Mouse (Mus musculus) large intestine, adult 2 months (tissue): ENCODE measurements around the gene Ccnt1. TPM values are rescaled to one million over a fixed set of nuclear protein-coding genes. Genes with fewer than 3 reads are reported as not detected.

Source experiments
- DNase-seq: peaks from one replicate; pipeline ENCODE4 v3.0.0-alpha.2; 2012; ENCODE audit warnings: low read depth, low spot score
- WGBS: fragments of 180-500 bp; shearing (Covaris S2); methylation state at CpG from one replicate; pipeline ENCODE4 v1.1.7; 2018; 5-methylcytosine and 5-hydroxymethylcytosine counted together
- polyA plus RNA-seq: library from polyadenylated mRNA; depleted of rRNA; stranded (reverse); fragments of >200 nt; gene quantifications from 2 replicates; pipeline ENCODE4 v1.2.3, GENCODE M21; 2012; rRNA removed

Gene Ccnt1
- polyA plus RNA-seq: 6.7 and 11.6 TPM in 2 replicates

DNA sequence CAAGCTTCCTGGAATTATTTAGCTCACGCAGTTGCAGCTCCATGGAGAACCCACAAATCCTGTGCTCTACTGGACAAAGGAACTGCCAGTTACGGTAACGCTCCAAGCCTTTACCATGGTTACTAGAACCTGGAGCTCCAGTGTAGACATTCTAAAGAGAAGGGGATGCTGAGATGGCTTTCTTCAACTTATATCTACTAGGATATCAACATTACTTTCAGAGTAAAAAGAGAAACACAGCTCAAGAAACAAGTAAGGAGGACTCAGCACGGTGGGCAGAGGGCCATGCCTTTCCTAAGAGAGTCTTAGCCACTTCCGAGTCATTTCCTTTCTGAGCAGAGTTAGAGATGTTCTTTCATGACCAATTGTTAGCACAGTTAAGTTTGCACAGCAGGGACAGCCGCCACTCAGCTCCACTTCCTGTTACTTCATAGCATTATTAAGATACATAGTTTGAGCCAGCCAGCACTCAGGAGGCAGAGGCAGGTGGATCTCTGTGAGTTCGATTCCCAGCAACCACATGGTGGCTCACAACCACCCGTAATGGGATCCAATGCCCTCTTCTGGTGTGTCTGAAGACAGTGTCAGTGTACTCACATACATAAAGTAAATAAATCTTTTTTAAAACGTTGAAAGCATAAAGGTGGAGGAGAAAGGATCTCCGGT, at the start of gene Ccnt1, which contains the start of gene 4930415O20Rik:
Gene Ccnt1 (minus strand): TSS at position 51 of the 666 bp plus-strand sequence.
Gene 4930415O20Rik (plus strand): TSS at position 132 of the 666 bp plus-strand sequence.
- DNase-seq: no peak
- WGBS: 72% methylated on average over 10 of the region's 10 CpGs

DNA sequence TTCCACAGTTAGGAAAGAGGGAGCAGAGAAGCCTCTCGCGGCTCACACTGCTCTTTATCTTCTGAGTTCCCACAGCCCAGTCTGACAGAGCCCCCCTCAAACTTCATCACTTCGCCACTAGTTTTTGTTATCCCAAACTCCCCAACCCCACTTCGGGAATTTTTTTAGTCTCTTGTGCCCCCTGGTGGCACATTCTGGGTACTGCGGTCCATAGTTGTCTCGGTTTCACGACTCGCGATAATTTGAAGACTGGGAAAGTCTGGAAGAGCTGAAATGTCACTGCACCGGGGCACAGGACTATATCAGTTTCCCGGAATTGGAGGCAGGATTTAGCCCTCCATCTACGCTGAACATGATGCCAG, 46.4 kb upstream of the Ccnt1 start:
- WGBS: under 1% methylated on average over 12 of the region's 12 CpGs
- DNase-seq: no peak

DNA sequence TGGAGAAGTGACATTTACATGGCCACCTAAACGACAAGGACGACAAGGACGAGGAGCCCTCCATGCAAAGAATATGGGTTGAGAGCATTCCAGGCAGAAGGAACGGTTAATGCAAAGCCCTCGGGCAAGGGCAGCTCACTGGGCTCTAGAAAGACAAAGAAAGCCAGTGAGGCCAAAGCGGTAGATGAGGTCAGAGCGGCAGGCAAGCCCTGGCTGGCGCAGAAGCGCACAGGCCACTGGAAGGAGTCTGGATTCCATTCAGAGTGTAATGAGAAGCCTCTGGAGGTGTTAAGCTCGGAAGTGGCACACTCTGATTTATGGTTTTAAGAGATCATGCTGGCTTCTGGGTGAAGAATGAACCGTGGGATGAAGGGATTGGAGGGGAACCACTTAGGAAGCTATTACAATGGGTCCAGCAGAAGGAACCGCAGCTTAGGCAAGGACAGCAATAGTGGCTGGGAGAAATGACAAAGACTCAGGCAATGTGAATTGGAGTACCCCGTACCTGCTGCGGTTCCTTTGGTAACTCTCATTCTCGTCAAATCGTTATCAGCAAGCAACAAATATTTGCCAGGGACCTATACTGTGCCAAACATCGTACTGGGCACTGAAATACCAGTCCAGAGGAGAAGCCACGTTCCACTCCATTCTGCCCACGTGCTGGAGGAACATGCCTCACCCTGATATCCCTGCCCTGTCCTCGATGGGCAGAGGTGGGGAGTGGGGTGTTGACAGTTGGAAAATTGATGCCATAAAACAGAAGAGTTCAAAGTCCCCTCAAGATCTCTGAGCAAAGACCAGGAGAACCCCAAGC, 45.8 kb upstream of the Ccnt1 start:
- DNase-seq: no peak
- WGBS: 22% methylated on average over 20 of the region's 20 CpGs

- 40% methylated on average over 6 of the region's 6 CpGs for WGBS
- DNase-seq: no peak
Measured at GRCm38 (mm10) chr15:98615751-98616150, 45.0 kb upstream of the Ccnt1 start.

DNA sequence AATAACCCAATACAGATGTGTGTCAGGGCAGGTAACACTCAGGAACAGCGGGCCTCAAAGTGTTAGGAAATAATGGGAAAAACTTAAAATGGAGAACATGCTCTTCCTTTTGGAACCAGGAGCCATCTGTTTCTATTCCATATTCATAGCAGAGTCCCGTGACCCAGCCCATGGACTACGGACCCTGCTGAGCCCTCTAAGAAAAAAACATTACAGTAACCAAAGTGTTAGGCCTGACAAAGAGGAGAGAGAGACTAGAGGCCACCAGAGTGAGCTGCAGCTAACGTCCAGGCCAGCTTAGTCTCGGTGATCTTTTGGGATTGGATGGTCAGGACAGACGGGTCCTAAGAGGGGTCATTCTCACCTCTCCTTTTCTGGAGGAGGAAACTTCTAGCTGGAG, 44.2 kb upstream of the Ccnt1 start:
- WGBS: 26% methylated on average over 6 of the region's 6 CpGs
- DNase-seq: no peak

GRCm38 (mm10) chr15:98614551-98614950, 43.8 kb upstream of the Ccnt1 start:
- WGBS: 18% methylated on average over 9 of the region's 9 CpGs
- no peak for DNase-seq

DNA sequence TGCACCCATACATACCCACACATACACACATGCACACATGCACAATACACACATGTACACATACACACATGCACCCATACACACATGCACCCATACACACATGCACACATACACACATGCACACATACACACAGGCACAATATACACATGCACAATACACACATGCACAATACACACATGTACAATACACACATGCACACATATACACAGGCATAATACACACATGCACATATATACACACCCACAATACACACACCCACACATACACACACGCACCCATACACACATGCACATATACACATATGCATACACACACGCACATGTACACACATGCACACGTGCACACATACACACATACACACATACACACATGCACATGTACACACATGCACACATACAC, 41.5 kb upstream of the Ccnt1 start:
- no peak for DNase-seq
- WGBS: 97% methylated on average over 3 of the region's 3 CpGs

- DNase-seq: no peak
- WGBS: 9% methylated on average over 12 of the region's 12 CpGs
Measured at GRCm38 (mm10) chr15:98610131-98610633, 39.5 kb upstream of the Ccnt1 start.

DNA sequence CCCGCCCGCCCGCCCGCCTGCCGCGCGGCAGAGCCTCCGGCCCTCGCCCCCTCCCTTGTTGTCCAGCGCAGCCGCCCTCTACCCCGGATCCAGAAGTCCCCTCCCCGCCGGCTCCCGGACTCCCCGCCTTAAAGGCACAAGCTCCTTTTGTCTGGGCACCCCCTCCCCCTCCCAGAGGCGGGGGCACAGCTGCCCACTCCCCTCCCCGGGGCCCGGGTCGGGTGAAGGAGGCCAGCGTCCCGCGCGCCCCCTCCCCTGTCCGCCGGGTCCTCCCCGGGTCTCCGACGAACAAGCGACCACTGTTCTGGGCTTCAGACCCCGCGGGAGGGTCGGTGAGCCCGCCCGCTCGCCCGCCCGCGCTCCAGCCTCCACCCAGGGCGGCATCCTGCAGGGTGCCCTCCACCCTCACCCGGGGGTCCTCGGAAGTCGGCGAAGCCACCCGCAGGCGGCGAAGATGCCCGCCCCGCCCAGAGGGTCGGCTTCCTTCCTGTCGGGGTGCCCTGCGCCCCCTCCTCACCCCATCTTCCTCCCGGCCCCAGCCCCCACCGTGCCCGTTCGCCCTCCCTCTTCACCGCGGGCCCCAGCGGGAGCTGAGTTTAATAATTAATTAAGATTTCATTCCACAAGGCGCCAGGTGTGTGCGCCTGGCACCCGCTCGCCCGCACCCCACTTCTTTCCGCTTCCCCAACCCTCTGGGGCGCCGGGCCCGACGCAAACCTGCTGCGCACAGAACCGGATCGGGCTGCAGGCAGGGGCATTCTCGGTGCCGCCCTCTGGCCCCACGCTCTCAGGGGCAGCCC, 38.8 kb upstream of the Ccnt1 start, which contains the start of gene Adcy6:
Gene Adcy6 (minus strand): TSS at position 746 of the 800 bp plus-strand sequence.
- 2% methylated on average over 64 of the region's 75 CpGs for WGBS
- DNase-seq: no peak

DNA sequence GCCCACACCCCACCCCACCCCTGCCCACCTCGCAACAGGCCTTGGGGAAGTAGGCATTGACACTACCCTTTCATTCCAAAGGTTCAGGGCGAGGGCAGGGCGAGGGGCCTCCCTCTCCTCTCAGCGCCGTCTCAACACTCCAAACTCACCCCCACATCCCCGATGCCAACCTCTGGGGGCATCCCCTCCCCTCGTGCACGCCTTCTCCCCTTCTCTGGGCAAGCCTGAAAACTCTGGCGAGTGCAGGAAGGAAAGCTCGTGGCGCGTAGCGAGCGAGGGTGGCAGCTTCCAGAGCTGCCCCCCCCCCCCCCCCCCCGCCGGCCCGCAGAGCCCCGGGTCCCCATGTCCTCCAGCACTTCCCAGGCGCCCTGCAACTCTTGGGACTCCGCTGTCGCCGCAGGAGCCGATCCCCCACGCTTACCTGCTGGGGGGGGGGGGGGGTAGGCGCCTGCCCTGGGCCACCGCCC, 38.1 kb upstream of the Ccnt1 start:
- DNase-seq: no peak
- WGBS: 2% methylated on average over 11 of the region's 26 CpGs

DNA sequence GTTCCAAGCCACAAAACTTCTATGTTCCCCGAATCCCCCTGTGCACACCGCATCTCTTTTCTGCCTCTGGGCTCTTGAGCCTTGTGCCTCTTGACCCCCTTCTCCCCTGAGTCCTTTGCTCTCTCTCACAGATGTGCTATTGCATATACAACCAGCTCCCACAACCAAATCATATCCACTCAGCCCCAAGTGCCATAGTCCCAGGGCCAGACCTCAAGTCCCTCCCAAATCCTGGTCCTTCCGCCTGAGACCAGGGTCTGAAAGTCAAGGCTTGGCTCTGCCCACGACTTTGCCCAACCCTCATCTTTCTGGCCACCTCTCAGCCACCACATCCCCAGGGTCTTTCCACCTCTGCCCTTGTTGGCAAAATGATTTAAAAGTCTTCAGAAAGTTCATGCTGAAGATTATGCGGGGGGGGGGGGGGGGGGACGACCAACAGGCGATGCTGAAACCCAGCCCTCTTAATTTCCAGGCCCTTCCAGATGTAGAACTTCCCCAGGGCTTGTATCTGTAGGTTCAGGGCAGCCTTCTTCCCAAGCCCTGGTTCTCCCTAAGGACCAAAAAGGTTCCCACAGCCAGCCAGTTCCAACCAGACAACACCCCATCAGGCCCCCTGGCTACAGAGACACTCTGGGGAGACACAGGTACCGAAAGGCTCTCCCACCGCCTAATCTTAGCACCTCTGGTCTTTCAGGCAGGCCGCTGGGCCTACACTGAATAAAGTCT, 37.5 kb upstream of the Ccnt1 start:
- 5% methylated on average over 10 of the region's 10 CpGs for WGBS
- DNase-seq: no peak

DNA sequence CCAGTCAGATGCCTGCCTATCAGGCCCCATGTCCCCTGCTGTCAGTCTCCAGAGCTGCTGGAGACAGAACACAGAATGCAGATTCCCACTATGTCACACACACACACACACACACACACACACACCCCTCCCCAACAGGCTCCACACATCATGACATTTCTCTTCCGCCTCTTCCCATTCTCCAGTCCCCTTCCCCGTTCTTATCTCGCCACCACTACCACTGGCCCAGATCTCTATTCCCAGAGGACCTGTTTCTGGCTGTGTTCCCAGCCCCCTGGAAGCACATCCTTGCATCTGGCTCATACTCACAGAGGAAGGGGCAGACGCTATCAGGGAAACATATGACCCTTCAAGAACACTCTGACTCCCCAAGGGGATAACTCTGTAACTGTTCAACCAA, 36.8 kb upstream of the Ccnt1 start:
- WGBS: 8% methylated on average over 4 of the region's 4 CpGs
- no peak for DNase-seq

DNA sequence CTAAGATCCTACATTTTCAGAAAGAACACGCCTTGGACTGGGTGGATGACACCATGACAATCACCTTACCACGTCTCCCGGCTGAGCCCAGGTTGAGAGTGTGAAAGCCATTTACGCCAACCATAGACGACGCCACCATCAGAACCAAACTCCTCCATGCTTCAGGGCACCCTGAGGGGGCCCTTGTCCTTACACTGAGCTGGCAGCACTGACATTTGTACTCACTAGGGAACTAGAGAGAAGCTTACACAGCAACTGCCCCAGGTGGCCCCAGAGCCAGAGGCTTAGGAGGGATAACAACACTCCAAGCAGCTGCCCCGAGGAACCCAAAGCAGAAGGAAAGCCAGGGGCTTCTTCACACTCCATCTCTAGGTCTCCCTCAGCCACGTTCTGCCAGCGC, 36.0 kb upstream of the Ccnt1 start:
- WGBS: 31% methylated on average over 9 of the region's 9 CpGs

DNA sequence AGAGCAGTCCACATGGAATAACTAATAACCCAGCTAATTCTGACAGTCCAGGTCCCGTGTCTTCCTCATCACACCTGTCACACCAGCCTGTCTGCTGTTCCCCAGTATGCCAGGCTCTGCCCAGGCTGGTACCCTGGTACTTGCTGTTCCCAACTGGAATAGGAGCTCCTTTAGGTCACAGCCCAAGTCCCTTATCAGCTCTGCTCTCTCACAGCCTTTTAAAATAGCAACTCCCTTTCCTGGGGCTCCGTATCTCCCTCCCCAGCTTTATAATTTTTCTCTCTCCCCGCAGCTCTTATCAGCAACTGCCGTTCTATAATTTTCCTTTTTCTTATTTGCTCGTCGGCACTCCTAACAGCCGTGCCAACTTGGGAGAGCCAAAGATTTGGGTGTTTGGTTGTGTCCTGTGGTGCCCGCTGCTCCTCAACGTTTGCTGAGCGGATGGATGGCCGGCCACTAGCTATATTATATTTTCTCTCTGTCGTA, 35.4 kb upstream of the Ccnt1 start:
- WGBS: 33% methylated on average over 12 of the region's 12 CpGs
- no peak for DNase-seq

More for the DNA sequence above, 36.0 kb upstream of the Ccnt1 start:
- DNase-seq: no peak

DNA sequence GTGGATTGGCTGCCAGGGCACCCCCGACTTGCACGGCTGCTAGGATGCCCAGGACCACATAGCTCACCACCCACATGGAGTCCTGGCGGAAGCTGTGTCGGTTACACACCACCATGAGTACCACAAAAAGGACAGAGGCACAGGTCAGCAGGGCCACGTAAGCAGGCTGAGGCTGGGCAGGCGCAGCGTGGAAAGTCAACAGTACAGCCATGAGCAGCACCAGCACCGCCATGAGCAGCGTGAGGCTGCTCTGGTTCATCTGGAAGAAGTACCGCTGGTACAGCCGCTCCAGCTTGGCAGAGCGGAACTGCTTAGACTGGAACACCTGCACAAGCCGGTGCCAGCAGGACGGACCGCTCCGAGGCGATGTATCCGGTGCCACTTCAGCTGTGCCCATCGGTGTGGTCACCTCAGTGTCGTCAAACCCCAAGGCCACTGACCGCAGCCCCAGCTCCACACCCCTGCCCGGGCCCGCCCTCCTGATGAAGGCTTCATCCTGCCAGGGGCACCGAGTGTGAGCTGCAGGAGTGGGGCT, 33.4 kb upstream of the Ccnt1 start:
- WGBS: 44% methylated on average over 24 of the region's 24 CpGs

DNA sequence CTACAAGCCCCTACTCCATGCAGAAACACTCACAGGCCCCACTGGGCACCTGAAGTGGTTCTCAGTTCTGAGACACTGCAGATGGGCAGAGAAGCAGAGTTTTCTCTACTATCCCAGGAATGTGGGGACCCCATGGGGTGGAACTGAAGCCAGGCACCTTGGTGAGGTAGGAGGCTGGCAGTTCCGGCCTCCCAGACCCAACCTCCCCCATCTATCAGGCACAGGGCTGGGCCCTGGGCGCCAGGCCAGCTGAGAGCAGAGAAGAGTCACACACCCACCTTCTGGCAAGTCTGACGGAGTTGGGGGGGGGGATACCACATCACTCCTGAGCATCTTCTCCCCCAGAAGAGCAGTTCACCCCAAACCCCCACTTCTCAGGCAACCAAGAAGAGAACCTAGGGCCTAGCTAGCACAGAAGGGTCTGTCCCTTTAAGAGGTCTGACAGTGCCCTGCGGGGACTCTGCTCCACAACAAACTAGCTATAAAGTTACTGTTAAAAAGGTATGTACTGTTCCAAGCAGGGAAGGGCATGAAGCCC, 32.3 kb upstream of the Ccnt1 start:
- WGBS: 14% methylated on average over 4 of the region's 4 CpGs
- no peak for DNase-seq

More for the DNA sequence above, 33.4 kb upstream of the Ccnt1 start:
- DNase-seq: no peak

GRCm38 (mm10) chr15:98602191-98602881, 31.6 kb upstream of the Ccnt1 start:
- no peak for DNase-seq
- 10% methylated on average over 13 of the region's 13 CpGs for WGBS

DNA sequence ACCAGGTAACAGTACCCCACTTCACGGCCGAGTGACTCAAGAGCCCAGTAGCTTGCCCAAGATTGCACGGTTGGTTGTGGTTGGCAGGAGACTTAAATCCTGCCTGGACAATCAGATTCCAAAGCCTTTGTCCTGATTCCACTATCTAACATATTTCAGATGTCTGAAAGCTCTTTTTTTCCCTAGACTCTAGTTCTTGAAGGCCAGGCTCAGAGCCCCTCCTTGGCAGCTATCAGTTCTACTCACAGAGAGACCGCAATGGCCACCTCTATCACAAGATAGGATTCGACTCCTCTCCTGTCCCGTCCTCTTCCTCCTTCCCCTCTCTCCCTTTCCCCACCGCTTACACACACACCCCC, 31.1 kb upstream of the Ccnt1 start:
- DNase-seq: no peak
- WGBS: 20% methylated on average over 7 of the region's 7 CpGs
